Mouse (Mus musculus) spleen, adult 2 months (tissue): Measurements from ENCODE around the gene Prickle1.

Source experiments
- CTCF ChIP-seq: fragments of 200-500 bp; IDR thresholded peaks from 2 replicates; pipeline ENCODE4 v1.5.1; 2011; ENCODE audit warnings: mild to moderate bottlenecking, inconsistent platforms; ENCODE audit not compliant: insufficient read depth, insufficient read length, insufficient replicate concordance; ENCODE audit errors: extremely low read depth
- POLR2A ChIP-seq: fragments of 200-500 bp; IDR thresholded peaks from 2 replicates; pipeline ENCODE4 v1.6.1; 2011; ENCODE audit warnings: low read depth, low read length, inconsistent platforms

- TF ChIP-seq POLR2A (no peak), CTCF (no peak)
Measured at GRCm38 (mm10) chr15:93576361-93576760, 19.3 kb downstream of the Prickle1 start.
